Mouse (Mus musculus) lung, adult 18-20 months (tissue): ENCODE data around the gene Qsox1.
A peak's percentile ranks its signal among the peaks of the same experiment; 100 is the strongest.

Experiments used
- DNase-seq, 2 experiments: peaks; one replicate each; pipeline ENCODE4 v3.0.0; 2022; ENCODE audit warnings: mixed read lengths in 2 of 2

Gene Qsox1

DNA sequence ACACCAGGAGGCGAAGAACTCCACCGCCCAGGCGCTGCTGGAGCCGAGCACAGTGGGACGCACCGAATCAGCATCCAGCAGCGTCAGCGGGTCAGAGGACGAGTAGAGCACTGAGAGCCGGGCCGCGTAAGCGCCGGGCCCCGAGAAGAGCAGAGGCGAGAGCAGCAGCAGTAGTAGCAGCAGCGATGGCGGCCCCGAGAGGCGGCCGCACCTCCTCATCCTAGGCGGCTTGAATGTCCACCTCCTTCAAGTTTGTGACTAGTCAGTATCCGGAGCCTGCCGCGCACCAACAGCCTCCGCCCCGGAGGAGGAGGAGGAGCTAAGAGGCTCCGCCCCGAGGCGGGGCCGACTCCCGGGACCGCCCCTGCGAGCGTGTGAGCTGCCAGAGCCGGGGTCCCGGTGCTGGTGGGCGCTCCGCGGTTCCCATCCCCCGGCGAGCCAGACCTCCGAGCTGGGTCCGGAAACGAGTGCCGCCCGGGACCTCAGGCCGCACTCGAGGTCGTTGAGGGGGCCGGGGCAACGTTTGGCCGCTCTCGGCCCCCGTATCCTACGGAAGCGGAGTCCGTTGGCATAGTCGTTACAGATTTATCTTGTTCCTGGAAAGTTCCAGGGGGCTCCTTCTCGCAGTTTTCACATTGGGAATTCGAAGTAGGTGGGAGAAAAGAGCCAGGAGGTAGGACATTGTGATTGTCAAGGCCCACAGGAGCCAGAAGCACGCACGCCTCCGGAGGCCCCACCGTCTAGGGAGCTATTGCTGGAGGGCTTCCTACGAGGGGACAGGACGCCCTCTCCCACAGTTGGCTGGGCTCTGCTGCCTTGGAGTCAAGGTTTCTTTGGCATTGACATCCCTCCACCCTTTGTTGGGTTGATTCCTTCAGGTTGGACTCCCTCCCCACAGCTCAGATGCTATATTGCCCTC lies at the start of gene Qsox1:
Qsox1 (minus strand) TSS at position 309 of the 919 bp plus-strand sequence.
- peak; percentile 87 for DNase-seq

GRCm38 (mm10) chr1:155854926-155855702 lies 42.4 kb upstream of the Qsox1 start:
- DNase-seq: no peak

GRCm38 (mm10) chr1:155853009-155853408 lies 40.3 kb upstream of the Qsox1 start:
- no peak for DNase-seq

- DNase-seq: no peak
Measured at GRCm38 (mm10) chr1:155844235-155844634, 31.5 kb upstream of the Qsox1 start.

GRCm38 (mm10) chr1:155843538-155843937 lies 30.8 kb upstream of the Qsox1 start:
- DNase-seq: no peak

GRCm38 (mm10) chr1:155835667-155836066 lies 23.0 kb upstream of the Qsox1 start:
- no peak for DNase-seq

GRCm38 (mm10) chr1:155833610-155834009 lies 20.9 kb upstream of the Qsox1 start:
- DNase-seq: no peak

DNA sequence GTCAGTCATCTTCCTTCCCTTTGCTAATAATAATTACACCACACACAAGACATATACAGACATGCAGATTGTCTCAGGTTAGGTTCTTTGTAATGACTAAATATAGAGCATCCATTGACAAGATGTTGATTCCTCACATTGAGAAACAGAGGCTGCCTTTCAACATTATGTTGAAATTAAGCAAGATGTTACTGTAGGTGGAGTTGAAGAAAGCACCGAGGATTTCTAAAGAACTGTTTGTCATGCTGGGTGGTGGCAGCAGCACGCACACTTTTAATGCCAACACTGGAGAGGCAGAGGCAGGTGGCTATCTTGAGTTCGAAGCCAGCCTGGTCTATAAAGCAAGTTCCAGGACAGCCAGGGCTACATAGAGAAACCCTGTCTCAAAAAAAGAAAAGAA lies 19.3 kb upstream of the Qsox1 start:
- DNase-seq: no peak

DNA sequence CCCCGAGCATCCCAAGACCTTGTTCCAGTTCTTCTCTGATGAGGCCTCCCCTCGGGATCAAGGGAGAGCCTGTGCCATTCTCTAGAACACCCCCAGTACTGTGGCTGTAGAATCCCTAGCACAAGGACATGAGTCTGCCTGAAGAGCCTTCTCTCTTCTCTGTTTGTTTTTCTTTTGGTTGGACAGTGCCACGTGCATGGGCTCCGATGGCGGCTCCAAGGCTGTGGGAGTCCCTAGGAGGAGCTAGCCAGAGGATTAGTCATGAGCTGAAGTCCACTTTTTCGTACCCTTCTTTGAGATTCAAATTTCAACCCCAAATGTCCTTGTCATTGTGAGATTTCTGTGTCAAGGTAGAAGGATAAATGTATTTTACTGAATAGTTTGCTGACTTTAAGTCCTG lies 18.2 kb upstream of the Qsox1 start:
- no peak for DNase-seq

GRCm38 (mm10) chr1:155827703-155828295 lies 15.1 kb upstream of the Qsox1 start:
- DNase-seq: no peak

DNA sequence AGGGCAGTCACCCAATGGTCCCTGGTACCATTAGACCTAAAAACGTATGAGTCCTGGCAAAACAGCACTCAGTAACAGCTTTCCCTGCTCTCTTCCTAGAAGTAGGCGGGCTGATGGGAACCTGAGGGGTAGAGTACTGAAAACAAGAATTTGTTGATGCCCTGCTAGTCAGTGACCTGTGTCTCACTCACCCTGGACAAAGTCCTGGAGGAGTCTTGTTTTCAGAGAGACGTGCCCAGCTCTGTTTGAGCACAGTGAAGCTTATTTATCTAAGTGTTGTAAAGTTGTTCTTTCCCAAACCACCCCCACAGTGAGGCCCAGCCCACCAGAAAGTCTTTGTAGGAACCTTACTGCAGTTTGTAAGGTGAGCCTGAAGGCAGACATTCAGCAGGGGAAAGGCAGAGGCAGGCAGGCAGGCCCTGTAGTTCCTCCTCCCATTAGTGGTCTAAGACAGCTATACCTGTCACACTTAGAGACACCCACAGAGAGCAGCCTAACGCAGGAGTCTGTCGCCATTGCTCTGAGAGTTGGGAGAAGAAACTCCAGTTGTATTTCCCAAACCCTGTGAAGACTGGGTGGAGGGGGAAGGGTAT lies 14.2 kb upstream of the Qsox1 start:
- no peak for DNase-seq

DNA sequence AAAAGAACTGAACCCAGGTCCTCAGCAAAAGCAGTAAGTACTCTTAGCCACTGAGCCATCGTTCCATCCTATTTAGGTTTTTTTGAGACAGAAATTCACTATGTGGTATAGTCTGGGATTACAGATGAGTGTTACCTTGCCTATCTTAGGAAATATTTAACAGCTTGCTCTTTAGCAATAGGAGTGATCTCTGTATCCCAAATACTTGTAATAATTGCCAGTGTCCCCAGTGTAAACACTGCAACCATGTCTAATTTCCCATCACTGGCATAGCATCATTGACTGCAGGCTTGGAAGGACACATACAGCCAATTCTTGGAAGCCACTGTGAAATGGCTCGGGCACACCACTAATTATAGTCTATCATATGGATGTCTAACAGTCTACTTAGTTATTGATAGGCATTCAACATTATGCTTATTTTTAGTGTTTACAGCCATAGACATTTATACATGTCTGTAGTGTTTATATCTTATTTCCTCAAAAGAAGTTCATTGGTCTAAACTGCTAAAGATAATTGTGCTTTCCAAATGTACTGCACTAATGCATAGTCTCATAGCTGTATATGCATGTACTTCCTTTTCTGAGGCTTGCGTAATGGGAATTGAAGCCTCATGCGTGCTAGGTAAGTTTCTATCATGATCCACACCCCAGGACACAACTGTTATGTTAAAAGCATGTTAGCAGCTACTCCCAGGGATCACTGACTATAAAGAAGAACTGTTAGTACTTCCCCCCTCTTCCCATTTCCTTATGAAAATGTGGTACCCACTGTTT lies 13.4 kb upstream of the Qsox1 start:
- no peak for DNase-seq

GRCm38 (mm10) chr1:155820646-155821045 lies 8.0 kb upstream of the Qsox1 start:
- DNase-seq: no peak

DNA sequence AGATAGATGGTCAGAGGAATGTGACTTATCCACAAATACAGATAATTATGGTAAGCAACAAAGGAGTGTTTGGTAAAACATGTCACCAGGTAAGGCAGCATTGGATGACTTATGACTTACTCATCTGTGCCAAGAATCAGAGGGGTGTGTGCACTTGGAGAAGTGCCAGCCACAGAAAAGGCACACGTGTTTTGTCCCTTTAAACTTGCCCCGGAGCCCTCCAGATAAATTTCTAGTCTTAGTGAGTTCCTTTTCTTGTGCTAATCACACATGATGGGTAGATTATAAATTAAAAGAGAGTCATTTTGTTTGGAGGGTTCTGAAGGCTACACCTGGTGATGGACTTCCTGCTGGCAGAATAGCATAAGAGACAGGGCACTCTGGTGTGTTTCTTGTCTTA lies 3.5 kb upstream of the Qsox1 start:
- DNase-seq: no peak

DNA sequence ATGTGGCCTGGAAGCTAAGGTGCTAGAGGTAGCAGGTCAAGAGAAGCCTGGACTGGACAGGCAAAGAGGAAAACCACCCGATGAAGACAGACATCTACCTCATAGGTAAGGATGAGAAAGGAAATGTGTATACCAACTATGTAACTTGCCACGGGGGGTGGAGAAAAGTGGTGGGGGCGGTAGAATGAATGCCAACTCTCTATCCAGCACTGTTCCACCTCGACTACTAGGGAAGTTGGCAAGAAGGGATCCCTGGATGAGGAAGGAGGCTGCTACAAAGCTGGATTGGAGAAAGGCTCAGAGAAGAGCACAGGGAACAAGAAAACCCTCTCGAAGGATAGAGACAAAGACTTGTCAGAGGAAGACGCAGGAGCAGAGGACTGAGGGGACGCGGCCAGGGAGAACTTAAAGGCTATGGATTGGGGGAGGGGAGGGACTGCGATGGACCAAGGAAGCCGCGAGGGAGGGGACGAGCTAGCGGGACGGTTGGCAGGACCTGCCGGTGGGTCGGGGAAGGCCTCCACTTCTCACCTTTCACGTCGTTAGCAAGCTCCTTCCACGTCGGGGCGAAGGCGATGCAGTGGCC lies 601 bp downstream of the Qsox1 start:
- no peak for DNase-seq

DNA sequence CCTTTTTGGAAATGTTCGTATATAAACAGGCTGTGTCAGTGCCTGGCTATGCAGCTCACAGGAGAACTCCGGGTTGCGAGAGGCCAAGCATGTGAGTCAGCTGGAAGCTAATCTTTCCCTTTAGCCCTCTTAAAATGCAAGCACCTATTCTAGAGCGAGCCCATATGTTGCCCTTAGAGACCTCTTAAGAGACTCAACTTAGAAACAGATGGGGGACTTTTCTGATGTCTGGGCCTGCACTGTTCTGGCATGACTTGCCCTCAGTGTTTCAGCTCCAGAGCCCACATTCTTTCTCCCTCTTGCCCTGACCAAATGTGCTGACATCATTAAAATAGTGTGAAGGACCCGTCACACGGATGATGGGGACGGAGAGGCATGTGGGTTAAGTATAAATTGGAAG lies 2.1 kb downstream of the Qsox1 start:
- peak; percentile 43 to 60 for DNase-seq

- DNase-seq: peak; percentile 72 to 77
Measured at GRCm38 (mm10) chr1:155809706-155810442, 2.8 kb downstream of the Qsox1 start.

GRCm38 (mm10) chr1:155808261-155808660 lies 4.4 kb downstream of the Qsox1 start:
- no peak for DNase-seq

GRCm38 (mm10) chr1:155805607-155806006 lies 7.1 kb downstream of the Qsox1 start:
- peak; percentile 58 to 68 for DNase-seq

DNA sequence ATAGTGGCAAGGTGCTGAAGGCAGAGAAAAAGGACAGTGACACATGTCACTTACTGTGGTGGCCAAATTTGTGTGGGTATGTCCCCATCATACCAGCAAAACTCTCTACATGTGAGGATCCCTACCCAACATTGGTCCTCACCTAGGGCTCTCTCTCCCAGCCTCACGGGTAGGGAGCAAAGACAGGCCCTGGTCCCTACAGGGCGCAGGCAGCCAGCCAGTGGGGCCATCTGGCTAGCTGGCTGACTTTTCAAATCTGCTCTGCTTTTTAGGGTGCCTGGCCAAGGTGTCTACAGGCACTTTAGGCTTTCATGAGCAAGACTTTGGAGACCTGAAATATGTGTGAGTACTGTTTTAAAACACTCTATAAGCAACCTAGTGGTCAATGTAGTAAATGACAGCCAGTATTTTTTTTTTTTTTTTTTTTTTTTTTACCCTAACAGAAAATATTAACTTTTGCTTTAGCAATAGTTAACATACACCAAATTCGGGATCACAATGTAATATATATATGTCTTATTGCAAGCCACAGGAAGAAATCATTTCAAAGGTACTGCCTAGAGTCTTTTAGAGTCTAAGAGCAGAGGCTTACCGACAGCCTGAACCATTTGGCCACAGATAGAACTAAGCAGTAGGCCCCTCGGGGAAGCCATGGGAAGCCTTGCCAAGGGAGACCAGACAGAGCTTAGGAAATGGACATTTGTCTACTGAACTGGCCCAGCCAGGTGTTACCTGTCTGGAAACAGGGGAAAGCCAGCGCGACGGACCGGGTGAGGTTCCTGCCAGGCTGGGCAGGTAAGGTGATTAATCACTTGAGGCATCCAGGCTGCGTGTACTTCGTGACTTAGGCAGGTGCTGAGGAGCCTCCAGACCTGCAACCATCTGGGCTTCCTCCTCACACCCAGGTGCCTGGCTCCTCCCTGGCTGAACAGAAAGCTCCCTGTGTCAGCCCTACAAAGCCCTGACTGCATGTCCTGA lies 11.4 kb downstream of the Qsox1 start:
- DNase-seq: no peak
